Mouse (Mus musculus) cerebellum, adult 8-10 months (tissue): ENCODE measurements around the gene Gm10409.
"Not testable (repeated sequence)": the region's sequence is repeated elsewhere in the genome, so short reads cannot be mapped to it uniquely, and the experiment has no call there.

Experiments
- DNase-seq: peaks from one replicate; pipeline ENCODE4 v3.0.0; 2022

Gm10409 gene

DNA sequence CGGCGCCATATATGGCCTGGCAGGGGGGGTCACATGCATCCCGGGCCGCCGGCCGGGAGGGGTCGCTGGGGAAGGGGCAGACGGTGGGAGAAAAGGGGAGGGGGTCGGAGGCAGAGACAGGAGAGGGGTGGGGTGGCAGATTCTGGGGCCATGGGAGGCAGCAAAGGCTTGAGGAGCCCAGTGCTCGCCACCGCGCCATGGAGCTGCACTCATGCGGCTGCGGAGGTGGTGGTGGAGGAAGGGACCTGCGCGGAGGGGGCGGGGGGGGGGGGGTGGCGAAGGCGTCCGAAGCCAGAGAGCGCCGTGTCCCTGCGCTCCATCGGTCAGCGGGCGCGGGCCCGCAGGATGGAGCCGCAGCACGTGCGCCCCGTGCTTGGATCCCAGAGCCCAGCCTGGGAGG, at the start of gene Gm10409:
Gene Gm10409 (plus strand): TSS at position 301 of the 400 bp plus-strand sequence.
- DNase-seq = not testable (repeated sequence)

- not testable (repeated sequence) for DNase-seq
Observed at GRCm38 (mm10) chr14:3394793-3395192, 17.6 kb upstream of the Gm10409 start, which contains the start of gene Gm10413. TSS of gene Gm10413 (plus strand) at chr14:3395093.

- not testable (repeated sequence) for DNase-seq
Observed at GRCm38 (mm10) chr14:3427803-3428202, 15.4 kb downstream of the Gm10409 start, which contains the start of gene Gm3005. TSS of gene Gm3005 (plus strand) at chr14:3428103.

DNA sequence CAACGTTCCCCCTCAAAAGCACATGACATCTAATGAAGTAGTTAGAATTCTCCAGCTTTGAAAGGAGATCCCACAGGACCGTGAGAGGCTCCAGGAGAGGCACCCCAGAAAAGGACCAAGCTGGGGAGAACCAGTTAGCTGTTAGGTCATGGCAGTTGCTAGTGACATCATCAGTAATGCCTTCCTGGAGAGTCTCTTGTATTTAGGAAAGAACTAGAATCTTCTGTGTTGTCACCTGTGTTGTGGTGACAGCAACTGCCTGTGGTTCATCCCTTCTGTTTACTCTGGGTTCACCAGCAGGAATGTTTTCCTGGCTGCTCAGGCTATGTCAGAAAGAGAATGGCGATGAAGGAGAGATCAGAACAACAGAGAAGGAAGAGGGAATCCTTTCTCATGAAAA, 36.7 kb downstream of the Gm10409 start, which contains the start of gene Gm10408:
Gene Gm10408 (plus strand): TSS at position 301 of the 400 bp plus-strand sequence.
- DNase-seq = not testable (repeated sequence)
